Mouse (Mus musculus) embryonic facial prominence, embryonic 15.5 days (tissue): ENCODE measurements at regions not wholly inside any gene's neighbourhood (a gene's known extent, or its start where the extent isn't known, plus 50 kb on each side); places are given as distances from the start of the nearest gene placed in this dataset.

Source experiments
- ATAC-seq: fragments of 200-750 bp; cut with Nextera tagmentation; 2 replicates; pipeline ENCODE4 v1.8.0; 2017; ENCODE audit warnings: low read depth, moderate TSS enrichment; ENCODE audit not compliant: insufficient number of reproducible peaks, low FRiP score, low TSS enrichment
- H3K27ac ChIP-seq: fragments of 300-500 bp; sonication (generic); replicated peaks from 2 replicates; pipeline ENCODE4 v1.5.1; 2015; ENCODE audit warnings: mild to moderate bottlenecking, inconsistent platforms
- H3K27me3 ChIP-seq: fragments of 300-500 bp; sonication (generic); 2 replicates; pipeline ENCODE4 v1.6.1; 2015; ENCODE audit warnings: inconsistent platforms
- H3K36me3 ChIP-seq: fragments of 300-500 bp; sonication (generic); 2 replicates; pipeline ENCODE4 v1.6.1; 2015; ENCODE audit warnings: mild to moderate bottlenecking, inconsistent platforms
- H3K4me1 ChIP-seq: fragments of 300-500 bp; sonication (generic); 2 replicates; pipeline ENCODE4 v1.6.1; 2015; ENCODE audit warnings: inconsistent platforms
- H3K4me2 ChIP-seq: fragments of 300-500 bp; sonication (generic); replicated peaks from 2 replicates; pipeline ENCODE4 v1.6.1; 2015; ENCODE audit warnings: mild to moderate bottlenecking, inconsistent platforms
- H3K4me3 ChIP-seq: fragments of 300-500 bp; sonication (generic); replicated peaks from 2 replicates; pipeline ENCODE4 v1.5.1; 2015; ENCODE audit warnings: mild to moderate bottlenecking, inconsistent platforms
- H3K9ac ChIP-seq: fragments of 300-500 bp; sonication (generic); 2 replicates; pipeline ENCODE4 v1.6.1; 2015; ENCODE audit warnings: inconsistent platforms
- H3K9me3 ChIP-seq: fragments of 300-500 bp; sonication (generic); replicated peaks from 2 replicates; pipeline ENCODE4 v1.6.1; 2016; ENCODE audit warnings: inconsistent platforms
- WGBS: fragments of 180-500 bp; shearing (Covaris S2); methylation state at CpG from one replicate; pipeline ENCODE4 v1.1.7; 2015; 5-methylcytosine and 5-hydroxymethylcytosine counted together

DNA sequence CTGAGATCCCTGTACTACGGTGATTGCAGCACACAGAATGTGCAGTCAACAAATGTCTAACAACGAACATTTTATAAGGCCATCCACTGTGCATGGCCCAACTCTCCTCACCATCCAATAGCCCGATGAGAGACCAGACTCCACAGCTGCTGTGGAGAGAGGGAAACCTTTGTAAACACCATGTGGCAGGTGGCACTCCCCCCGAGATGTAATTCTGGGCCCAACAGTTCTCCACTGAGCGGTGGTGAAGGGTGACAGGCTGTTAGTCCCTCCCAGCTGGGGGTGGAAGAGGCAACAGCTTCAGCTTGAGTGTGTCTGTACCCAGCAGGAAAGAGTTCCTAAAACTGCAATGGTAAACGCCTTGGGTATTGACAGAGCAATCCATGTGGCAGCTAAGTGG, 263.0 kb upstream of the Ppargc1a start:
- H3K4me3 ChIP-seq: no peak overlapping the region
- no peaks in the 10 kb centered on the region for H3K27me3 ChIP-seq
- WGBS: 73% methylated on average over 6 of the region's 6 CpGs
- no peaks in the 10 kb centered on the region for H3K36me3 ChIP-seq
- H3K4me2 ChIP-seq: no peak overlapping the region
- no peaks in the 10 kb centered on the region for H3K4me1 ChIP-seq
- no peak overlapping the region for H3K27ac ChIP-seq
- ATAC-seq: no peak
- no peaks in the 10 kb centered on the region for H3K9me3 ChIP-seq
- H3K9ac ChIP-seq: no peak overlapping the region

DNA sequence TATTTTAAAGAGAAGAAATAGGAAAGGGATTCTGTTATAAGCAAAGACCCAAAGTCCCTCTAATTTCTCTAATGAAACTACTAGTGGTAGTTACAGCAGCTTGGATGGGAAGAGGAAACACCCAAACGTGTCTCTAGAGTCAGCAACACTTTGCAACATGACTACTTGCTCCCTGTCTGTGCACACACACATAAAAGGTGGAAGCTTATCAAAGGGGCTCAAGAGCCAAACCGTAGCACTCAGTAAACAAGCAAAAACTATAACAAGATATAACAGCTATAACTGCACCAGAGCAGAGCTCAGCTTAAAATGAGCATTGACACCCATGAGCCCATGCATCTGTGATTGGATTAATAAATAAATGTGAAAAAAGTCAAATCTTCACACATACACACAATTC, 262.5 kb upstream of the Ppargc1a start:
- Histone ChIP-seq H3K4me1 (no peaks in the 10 kb centered on the region), H3K4me3 (no peak overlapping the region), H3K36me3 (no peaks in the 10 kb centered on the region), H3K27me3 (no peaks in the 10 kb centered on the region), H3K27ac (no peak overlapping the region), H3K9ac (no peak overlapping the region), H3K9me3 (no peaks in the 10 kb centered on the region), H3K4me2 (no peak overlapping the region)
- no peak for ATAC-seq
- WGBS: 49% methylated on average over 2 of the region's 2 CpGs

DNA sequence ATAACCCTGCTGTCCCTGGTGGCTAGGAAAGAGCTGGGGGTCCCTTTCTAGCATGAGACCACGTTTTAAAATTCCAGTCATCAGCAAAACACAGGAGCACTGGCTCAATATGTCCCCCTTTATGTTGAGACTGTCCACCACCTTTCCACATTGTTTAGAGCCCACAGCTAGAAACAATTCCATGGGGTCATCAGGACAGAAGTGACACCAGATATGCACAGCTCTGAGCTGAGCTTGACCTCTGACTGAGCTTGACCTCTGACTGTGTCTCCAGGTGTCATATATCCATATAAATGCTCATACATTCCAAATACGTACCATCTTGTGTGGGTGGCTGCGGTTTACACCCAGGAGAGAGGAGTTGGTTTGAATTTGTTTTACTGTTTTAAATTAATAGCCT, 262.1 kb upstream of the Ppargc1a start:
- Histone ChIP-seq H3K36me3 (no peaks in the 10 kb centered on the region), H3K9me3 (no peaks in the 10 kb centered on the region), H3K4me1 (no peaks in the 10 kb centered on the region), H3K4me3 (no peak overlapping the region), H3K4me2 (no peak overlapping the region), H3K27ac (no peak overlapping the region), H3K27me3 (no peaks in the 10 kb centered on the region), H3K9ac (no peak overlapping the region)
- WGBS: 38% methylated on average over 3 of the region's 3 CpGs
- ATAC-seq: no peak

DNA sequence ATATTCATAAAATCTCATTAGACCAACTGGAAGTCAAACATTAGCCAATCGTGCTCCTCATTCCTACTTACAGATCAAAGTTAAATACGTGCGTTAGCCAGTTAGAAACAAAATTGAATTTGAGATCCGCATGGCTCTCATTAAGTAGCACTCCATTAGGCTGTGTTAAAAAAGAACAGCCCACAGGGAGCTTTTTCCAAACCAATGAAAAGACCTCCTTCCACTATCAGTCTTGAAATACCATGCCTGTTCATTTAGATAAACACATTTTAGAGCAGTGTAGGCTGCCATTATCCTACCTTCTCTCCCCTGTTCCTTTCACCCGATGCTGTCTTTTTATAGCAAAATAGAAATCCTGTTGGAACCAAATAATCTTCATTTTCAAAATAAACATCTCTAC, 261.5 kb upstream of the Ppargc1a start:
- H3K9me3 ChIP-seq: no peaks in the 10 kb centered on the region
- no peaks in the 10 kb centered on the region for H3K4me1 ChIP-seq
- no peak overlapping the region for H3K4me2 ChIP-seq
- no peaks in the 10 kb centered on the region for H3K36me3 ChIP-seq
- WGBS: 47% methylated on average over 5 of the region's 5 CpGs
- H3K27me3 ChIP-seq: no peaks in the 10 kb centered on the region
- H3K4me3 ChIP-seq: no peak overlapping the region
- no peak for ATAC-seq
- no peak overlapping the region for H3K27ac ChIP-seq
- no peak overlapping the region for H3K9ac ChIP-seq

DNA sequence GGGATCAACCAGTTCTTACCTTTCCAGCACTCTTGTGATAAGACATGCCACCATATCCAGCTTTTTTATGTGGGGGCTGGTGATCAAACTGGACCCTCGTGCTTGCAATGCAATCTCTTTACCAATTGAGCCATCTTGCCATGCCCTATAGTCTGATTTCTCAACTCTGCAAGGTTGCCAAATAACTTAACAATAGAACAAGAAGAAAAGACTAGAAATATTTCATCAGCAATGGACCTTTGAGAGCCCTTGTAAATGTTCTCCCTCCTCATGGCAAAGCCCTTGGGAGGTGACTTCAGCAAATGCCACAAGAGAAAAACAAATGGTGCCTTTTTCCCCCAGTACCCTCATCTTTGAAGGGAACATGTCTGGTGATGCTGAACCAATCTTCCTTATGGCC, 258.7 kb upstream of the Ppargc1a start:
- Histone ChIP-seq H3K27ac (no peak overlapping the region), H3K36me3 (no peaks in the 10 kb centered on the region), H3K4me2 (no peak overlapping the region), H3K27me3 (no peaks in the 10 kb centered on the region), H3K4me1 (no peaks in the 10 kb centered on the region), H3K9me3 (no peaks in the 10 kb centered on the region), H3K4me3 (no peak overlapping the region), H3K9ac (no peak overlapping the region)
- WGBS: 78% methylated on average over 1 of the region's 1 CpGs
- no peak for ATAC-seq

DNA sequence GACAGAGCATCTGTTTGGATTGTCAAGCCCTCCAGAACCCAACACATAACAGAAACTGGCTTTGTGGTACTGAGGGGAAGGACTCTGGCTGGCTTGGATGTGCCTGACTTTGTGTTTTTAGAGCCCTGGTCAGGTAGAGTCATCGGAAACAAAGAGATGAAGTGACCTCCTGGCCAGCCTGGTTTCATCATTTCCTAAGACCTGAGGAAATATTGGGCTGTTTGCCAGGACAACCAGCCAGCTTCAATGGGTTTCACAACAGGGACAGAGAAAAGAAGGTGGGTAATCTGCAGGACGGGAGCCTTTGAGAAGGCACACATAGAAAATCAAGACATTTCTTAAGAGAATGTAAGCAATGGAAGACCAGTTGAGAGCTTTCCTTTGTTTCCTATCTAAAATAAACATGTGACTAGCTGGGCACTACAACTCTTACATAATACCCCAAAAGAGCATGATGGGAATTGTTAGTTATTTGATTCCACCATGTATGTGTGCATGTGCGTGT, 258.1 kb upstream of the Ppargc1a start:
- no peak for ATAC-seq
- H3K36me3 ChIP-seq: no peaks in the 10 kb centered on the region
- 89% methylated on average over 3 of the region's 3 CpGs for WGBS
- no peaks in the 10 kb centered on the region for H3K9me3 ChIP-seq
- H3K4me3 ChIP-seq: no peak overlapping the region
- H3K4me2 ChIP-seq: no peak overlapping the region
- no peaks in the 10 kb centered on the region for H3K27me3 ChIP-seq
- H3K27ac ChIP-seq: no peak overlapping the region
- no peak overlapping the region for H3K9ac ChIP-seq
- H3K4me1 ChIP-seq: no peaks in the 10 kb centered on the region

DNA sequence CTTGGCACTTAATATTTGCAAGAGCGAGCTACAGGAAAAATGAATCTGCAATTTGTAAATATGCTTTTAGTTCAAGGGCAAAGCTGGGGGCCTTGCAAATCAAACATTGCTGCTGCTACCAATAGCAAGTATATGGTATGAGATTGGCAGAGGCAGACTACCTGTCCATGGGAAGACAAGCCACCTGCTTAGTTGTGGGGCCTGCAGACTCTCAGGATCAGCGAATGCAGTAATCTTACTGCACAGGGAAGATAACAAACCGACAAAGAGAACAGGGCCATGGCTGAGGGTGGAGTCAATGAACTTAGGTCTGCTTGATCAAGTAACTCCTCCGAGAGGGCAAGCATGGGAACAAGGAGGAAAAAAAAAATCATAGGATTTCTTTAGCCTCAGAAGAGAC, 257.2 kb upstream of the Ppargc1a start:
- Histone ChIP-seq H3K4me3 (no peak overlapping the region), H3K27me3 (no peaks in the 10 kb centered on the region), H3K27ac (no peak overlapping the region), H3K9ac (no peak overlapping the region), H3K4me2 (no peak overlapping the region), H3K9me3 (no peaks in the 10 kb centered on the region), H3K4me1 (no peaks in the 10 kb centered on the region), H3K36me3 (no peaks in the 10 kb centered on the region)
- no peak for ATAC-seq
- WGBS: 84% methylated on average over 4 of the region's 4 CpGs

DNA sequence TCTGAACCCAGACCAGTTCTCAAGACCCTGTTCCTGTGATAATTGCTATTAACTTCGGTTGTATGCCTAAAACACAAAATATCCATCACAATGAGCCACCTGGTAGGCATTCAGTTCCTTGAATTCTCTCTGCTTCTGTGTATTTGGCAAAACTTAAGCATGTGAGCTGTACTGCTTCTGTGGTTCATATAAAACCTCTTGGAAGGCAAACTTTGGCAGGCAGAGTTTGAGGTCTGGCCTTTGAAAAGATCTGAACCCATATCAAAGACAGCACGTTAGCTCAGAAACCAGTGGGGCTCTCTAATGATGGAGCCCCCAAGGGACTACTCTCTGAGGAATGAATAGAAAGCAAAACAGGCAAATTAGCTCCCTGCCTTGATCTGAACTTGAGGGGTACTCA, 256.1 kb upstream of the Ppargc1a start:
- Histone ChIP-seq H3K4me2 (no peak overlapping the region), H3K9ac (no peak overlapping the region), H3K27me3 (no peaks in the 10 kb centered on the region), H3K9me3 (no peaks in the 10 kb centered on the region), H3K27ac (no peak overlapping the region), H3K36me3 (no peaks in the 10 kb centered on the region), H3K4me1 (no peaks in the 10 kb centered on the region), H3K4me3 (no peak overlapping the region)
- no peak for ATAC-seq
- 53% methylated on average over 2 of the region's 2 CpGs for WGBS

DNA sequence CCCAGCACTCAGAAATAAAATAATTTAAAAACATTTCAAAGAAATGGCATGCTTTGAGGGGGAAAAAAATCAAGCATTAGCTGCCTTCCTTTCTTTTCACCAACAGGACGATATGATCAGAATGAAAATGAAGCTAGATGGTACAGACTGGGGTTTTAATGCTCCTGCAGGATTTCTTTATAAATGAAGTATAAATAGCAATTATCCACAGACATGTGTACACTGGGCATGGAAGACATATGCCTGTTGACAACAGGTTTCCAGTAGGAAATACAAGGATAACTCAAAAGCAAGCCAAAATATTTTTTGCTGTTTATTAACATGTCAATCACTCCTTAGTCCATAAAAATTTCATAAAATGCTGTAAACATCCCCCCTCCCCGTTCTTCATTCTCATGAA, 248.7 kb upstream of the Ppargc1a start:
- H3K4me1 ChIP-seq: no peaks in the 10 kb centered on the region
- H3K9me3 ChIP-seq: no peaks in the 10 kb centered on the region
- no peaks in the 10 kb centered on the region for H3K27me3 ChIP-seq
- H3K9ac ChIP-seq: no peak overlapping the region
- H3K4me3 ChIP-seq: no peak overlapping the region
- H3K4me2 ChIP-seq: no peak overlapping the region
- no peak overlapping the region for H3K27ac ChIP-seq
- no peaks in the 10 kb centered on the region for H3K36me3 ChIP-seq
- WGBS: 71% methylated on average over 2 of the region's 2 CpGs
- ATAC-seq: no peak

DNA sequence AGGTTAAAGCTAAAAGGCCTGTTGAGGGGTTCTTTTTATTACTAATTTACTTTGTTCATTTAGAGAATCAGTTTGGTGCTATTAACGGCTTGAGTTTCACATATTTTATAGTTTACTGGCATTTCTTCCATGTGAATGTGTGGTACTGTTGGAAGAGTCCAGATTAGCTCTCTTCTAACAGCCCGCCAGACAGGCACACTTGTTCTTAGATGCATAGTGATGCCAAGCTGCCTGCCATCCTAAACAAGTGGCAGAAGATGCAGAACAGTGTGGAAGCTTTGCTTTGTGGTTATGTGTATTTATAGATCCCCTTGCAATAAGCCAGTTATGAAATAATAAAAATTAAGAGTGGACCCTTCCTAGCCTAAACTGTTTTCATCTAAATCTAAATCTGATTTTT, 244.2 kb upstream of the Ppargc1a start:
- no peak overlapping the region for H3K4me2 ChIP-seq
- no peak for ATAC-seq
- H3K36me3 ChIP-seq: no peaks in the 10 kb centered on the region
- no peak overlapping the region for H3K9ac ChIP-seq
- H3K4me3 ChIP-seq: no peak overlapping the region
- H3K9me3 ChIP-seq: no peaks in the 10 kb centered on the region
- H3K4me1 ChIP-seq: no peaks in the 10 kb centered on the region
- H3K27me3 ChIP-seq: no peaks in the 10 kb centered on the region
- WGBS: 87% methylated on average over 2 of the region's 2 CpGs
- H3K27ac ChIP-seq: no peak overlapping the region

DNA sequence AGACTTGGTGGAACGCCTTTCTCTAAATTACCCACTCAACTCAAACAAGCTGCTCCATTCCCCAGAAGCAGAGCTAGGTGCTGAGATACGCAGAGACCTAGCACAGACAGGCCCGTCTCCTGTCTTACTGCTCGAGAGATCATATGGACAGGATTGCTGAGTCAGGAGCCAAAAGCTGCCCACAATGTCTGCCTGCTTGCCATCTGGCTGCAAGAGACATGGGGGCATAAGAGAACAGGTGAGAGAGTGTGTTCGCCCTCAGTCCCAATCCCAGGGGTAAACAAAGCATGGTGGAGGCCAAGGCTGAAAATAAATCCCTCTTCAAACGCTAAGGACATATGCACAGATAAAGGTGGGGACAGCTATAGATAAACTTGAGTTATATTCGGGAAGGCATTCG, 234.0 kb upstream of the Ppargc1a start:
- no peak for ATAC-seq
- Histone ChIP-seq H3K27me3 (no peaks in the 10 kb centered on the region), H3K36me3 (no peaks in the 10 kb centered on the region), H3K4me3 (no peak overlapping the region), H3K9me3 (no peaks in the 10 kb centered on the region), H3K4me1 (no peaks in the 10 kb centered on the region), H3K27ac (no peak overlapping the region), H3K4me2 (no peak overlapping the region), H3K9ac (no peak overlapping the region)
- 83% methylated on average over 8 of the region's 8 CpGs for WGBS

DNA sequence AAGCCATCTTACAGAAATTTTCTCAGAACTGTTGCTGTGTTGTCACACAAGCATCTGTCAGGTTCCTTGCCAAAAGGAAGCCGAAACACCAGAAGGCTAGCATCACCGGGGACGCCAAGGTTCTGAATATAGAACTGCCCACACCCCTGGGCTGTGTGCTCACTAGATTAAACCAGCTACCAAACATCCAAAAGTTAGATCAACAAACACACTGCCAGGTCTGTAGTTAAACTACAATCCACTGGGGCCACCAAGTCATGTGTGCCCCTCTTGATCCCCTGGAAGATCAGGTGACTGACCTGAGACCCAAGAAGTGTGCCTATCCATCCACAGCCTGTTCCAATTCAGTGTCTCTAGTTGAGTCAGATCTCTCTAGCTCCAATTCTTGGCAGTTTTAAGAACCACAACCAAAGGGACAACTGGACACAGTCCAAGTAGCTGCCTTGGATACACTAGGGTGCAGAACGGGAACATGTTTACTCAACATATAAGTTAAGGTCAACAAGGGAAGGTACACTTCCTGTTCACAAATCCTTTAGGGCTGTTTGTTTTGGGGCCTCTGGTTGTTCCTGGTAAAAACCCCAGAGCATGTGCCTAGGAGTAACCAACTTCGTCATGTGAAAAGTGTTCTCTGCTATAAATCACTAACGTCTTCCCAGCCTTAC, 232.0 kb upstream of the Ppargc1a start:
- no peak overlapping the region for H3K9ac ChIP-seq
- ATAC-seq: no peak
- no peaks in the 10 kb centered on the region for H3K36me3 ChIP-seq
- no peak overlapping the region for H3K4me2 ChIP-seq
- no peak overlapping the region for H3K27ac ChIP-seq
- no peaks in the 10 kb centered on the region for H3K9me3 ChIP-seq
- H3K27me3 ChIP-seq: no peaks in the 10 kb centered on the region
- no peaks in the 10 kb centered on the region for H3K4me1 ChIP-seq
- 72% methylated on average over 6 of the region's 6 CpGs for WGBS
- H3K4me3 ChIP-seq: no peak overlapping the region
